Mouse (Mus musculus): ENCODE measurements at regions not wholly inside any gene's neighbourhood (a gene's known extent, or its start where the extent isn't known, plus 50 kb on each side); places are given as distances from the start of the nearest gene placed in this dataset.

DNA sequence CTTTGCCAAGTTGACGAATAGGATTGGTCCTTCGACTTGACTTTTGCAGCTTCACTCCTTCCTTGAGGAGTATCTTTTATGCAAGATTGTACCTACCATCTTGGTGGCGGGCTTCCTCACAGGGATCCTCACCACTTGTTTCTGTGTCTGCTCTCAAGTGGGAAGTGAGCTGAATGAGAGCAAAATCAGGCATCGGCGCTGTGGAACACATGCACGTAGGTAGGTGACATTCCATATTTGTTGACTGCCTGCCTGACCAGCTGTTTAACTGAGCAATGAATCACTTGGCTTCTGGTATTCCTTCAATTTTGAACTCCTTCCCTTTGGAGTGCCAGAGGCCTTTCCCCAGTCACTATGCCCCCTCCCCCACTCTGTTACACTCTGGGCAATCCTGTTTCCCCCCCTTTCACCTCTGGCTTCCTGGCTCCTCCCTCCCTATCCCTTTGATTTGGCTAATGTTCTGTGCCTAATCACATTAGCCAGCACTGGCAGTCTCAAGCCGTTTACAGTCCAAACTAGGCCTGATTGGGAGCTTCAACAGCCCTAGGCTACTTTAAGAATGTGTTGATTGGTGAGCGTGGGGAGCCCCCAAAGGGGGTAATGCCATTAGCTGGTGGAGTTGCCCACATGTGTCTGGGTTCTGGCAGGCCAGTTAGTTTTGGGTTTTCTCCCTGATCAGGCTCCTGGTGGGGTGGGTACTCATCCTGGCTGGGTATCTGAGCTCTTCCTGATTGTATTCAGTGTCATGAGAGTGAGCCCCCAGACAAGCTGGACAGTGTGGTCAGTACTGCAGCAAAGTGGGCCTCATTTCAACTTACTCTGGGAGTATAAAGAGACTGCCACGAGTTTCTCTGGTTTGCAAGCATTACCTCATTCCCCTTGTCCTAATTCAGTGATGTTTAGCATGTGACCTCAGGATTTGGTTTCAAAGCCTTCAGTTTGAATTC is 285.8 kb downstream of the Bcl11a start:
- Histone ChIP-seq H3K4me2 (replicated peaks) (no peak overlapping the region), H3K9ac (no peak overlapping the region), H3K4me1 (peaks cover 30% of the 10 kb centered on the region), H3K27me3 (no peaks in the 10 kb centered on the region), H3K27ac (peak overlapping the region; percentile 75; the same call in 1 of the 2 replicates), H3K36me3 (no peaks in the 10 kb centered on the region), H3K9me3 (no peaks in the 10 kb centered on the region), H3K4me3 (no peak overlapping the region)
- 45% methylated on average over 9 of the region's 9 CpGs for WGBS
- peak; percentile 72 for ATAC-seq (ENCODE audit: insufficient number of reproducible peaks, insufficient read depth, low FRiP score, low TSS enrichment)

DNA sequence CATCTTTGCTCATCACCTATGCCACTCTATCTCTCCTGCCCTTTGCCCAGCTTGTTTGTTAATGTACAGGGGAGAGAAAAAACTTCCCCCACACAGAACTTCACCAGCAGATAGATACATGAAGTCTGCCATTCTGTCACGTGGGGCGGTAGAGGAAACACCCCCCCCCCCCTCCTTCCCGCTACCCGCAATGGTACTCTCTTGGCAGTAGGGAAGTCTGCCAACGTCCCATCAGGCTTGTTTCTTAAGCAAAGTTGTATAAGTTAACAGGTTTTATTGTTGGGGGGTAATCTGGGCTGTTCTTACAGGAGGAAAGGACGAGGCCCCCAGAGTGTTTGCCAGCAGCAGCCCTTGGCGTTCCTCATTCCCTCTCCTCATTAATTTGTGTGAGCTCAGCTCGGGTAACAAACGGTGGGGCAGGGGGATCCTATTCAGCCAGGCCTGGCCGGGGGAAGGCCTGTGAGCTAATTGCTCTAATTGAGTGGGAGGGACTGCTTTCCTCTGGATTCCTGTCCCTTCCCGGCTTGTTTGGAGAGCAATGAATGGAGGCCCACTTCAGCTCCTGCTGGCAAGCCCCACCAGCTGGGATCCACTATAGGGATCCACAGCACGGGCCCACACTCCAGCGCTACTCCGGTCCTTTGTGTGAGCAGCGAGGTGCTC is 292.5 kb downstream of the Bcl11a start:
- Histone ChIP-seq H3K27me3 (no peaks in the 10 kb centered on the region), H3K9ac (0 out of 2 replicates have a peak overlapping the region, but pooled peaks have one; percentile 0), H3K4me2 (replicated peaks) (0 out of 2 replicates have a peak overlapping the region, but pooled peaks have one; percentile 5), H3K4me1 (peaks cover 36% of the 10 kb centered on the region), H3K36me3 (no peaks in the 10 kb centered on the region), H3K27ac (peak overlapping the region; percentile 43), H3K4me3 (no peak overlapping the region), H3K9me3 (no peaks in the 10 kb centered on the region)
- peak; percentile 78 for ATAC-seq (ENCODE audit: insufficient number of reproducible peaks, insufficient read depth, low FRiP score, low TSS enrichment)
- WGBS = 8% methylated on average over 15 of the region's 15 CpGs

DNA sequence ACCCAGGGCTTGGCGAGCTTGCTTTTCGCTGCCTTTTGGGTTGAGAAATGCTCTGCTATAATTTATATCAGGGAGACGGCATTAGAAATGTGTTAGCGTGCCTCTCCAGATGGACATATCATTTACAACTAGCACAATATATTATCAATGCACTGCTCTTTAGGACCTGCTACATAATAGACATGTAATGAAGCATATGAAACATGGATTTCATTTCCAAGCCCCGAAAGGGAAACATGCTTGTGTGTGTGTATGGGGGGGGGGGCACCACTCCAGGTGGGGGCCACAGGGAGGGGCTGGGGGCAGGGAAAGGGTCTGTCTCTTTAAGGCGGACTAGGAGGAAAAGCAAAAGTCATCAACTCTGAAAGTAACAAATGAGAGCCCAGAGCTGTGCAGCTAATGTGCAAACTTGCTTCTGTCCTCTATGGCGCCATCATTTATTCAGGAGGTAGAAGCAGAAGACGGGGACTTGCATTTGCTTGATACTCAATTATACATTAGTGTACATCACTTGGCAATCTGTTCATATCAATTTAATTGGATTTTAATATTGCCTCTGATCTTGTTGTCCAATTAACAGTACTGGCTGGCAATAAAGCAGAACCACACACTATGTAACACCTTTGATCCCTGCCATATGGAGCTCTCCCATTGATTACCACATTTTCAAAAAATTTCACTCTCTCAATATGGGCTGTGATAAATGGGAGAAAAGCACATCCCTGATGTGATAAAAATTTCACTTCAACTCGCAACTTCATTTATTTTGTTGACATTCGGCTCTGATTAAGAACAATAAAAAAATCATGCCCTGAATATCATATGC is 293.2 kb downstream of the Bcl11a start:
- H3K27me3 ChIP-seq = no peaks in the 10 kb centered on the region
- peaks cover 36% of the 10 kb centered on the region for H3K4me1 ChIP-seq
- H3K9me3 ChIP-seq = no peaks in the 10 kb centered on the region
- H3K36me3 ChIP-seq = no peaks in the 10 kb centered on the region
- H3K27ac ChIP-seq = peak overlapping the region; percentile 43; the same call in 1 of the 2 replicates
- 48% methylated on average over 10 of the region's 10 CpGs for WGBS
- H3K4me3 ChIP-seq = no peak overlapping the region
- peak; percentile 32; the same call in 1 of the 2 replicates for ATAC-seq (ENCODE audit: insufficient number of reproducible peaks, insufficient read depth, low FRiP score, low TSS enrichment)
- 0 out of 2 replicates have a peak overlapping the region, but pooled peaks have one; percentile 0 for H3K9ac ChIP-seq
- 0 out of 2 replicates have a peak overlapping the region, but pooled peaks have one; percentile 5 for H3K4me2 ChIP-seq (replicated peaks)

DNA sequence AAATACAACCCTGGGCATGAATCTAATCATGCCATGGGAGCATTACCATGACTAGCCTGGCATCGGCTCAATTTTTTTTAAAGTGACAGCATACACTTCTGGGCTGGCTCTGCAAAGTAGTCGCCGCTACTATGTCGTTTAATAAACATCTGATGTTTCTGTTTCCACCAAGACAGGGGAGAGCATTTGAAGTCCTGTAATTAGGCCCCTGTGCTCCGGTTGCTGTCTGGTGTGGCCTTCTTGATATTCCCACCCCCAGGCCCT is 293.8 kb downstream of the Bcl11a start:
- WGBS = 35% methylated on average over 5 of the region's 5 CpGs
- no peak for ATAC-seq (ENCODE audit: insufficient number of reproducible peaks, insufficient read depth, low FRiP score, low TSS enrichment)
- Histone ChIP-seq H3K4me1 (peaks cover 36% of the 10 kb centered on the region), H3K4me3 (no peak overlapping the region), H3K4me2 (replicated peaks) (no peak overlapping the region), H3K9ac (no peak overlapping the region), H3K36me3 (no peaks in the 10 kb centered on the region), H3K27ac (peak overlapping the region; percentile 61; the same call in 1 of the 2 replicates), H3K27me3 (no peaks in the 10 kb centered on the region), H3K9me3 (no peaks in the 10 kb centered on the region)

DNA sequence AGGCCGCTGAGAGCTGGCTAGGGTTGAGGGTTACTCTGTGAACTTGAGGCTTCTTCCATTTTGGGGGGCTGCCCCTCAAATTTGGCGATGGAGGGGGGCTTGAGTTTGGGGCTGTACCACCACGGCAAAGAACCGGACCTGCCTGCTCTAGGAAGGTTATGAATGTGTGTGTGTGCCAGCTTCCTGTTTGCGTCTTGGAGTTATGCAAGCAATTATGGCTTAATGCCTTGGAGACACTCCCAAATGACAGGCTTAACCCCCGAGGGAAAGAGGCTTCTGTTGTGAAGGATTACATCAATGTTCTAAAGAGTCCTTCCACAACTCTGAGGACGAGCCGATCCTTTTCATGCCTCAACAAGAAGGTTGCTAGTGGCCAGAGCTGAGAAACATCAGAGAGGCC is 294.1 kb downstream of the Bcl11a start:
- no peak for ATAC-seq (ENCODE audit: insufficient number of reproducible peaks, insufficient read depth, low FRiP score, low TSS enrichment)
- no peaks in the 10 kb centered on the region for H3K36me3 ChIP-seq
- 23% methylated on average over 8 of the region's 8 CpGs for WGBS
- peak overlapping the region; percentile 61; the same call in 1 of the 2 replicates for H3K27ac ChIP-seq
- no peaks in the 10 kb centered on the region for H3K27me3 ChIP-seq
- no peak overlapping the region for H3K4me3 ChIP-seq
- peaks cover 38% of the 10 kb centered on the region for H3K4me1 ChIP-seq
- H3K9ac ChIP-seq = no peak overlapping the region
- H3K9me3 ChIP-seq = no peaks in the 10 kb centered on the region
- no peak overlapping the region for H3K4me2 ChIP-seq (replicated peaks)

DNA sequence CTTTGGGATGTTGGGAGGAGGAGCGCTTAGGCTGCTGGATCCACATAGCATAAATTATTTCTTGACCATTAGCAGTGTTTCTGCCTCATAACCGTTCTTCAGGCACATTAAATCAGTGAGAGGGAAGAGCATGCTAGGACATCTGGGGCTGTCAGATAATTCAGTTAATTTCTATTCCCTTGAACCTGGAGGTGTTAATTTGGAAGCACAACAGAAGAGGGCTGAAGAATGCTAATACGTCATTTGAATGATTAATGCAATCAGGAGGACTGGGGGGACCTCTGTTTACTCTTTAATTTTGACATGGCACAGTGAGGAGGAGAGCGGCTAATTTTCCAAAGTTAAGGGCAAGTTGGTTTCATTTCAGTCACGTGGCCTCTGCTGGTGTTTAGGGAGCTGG is 294.8 kb downstream of the Bcl11a start:
- Histone ChIP-seq H3K36me3 (no peaks in the 10 kb centered on the region), H3K4me3 (no peak overlapping the region), H3K27me3 (no peaks in the 10 kb centered on the region), H3K9me3 (no peaks in the 10 kb centered on the region), H3K4me2 (replicated peaks) (no peak overlapping the region), H3K4me1 (peaks cover 40% of the 10 kb centered on the region), H3K9ac (no peak overlapping the region), H3K27ac (no peak overlapping the region)
- ATAC-seq (ENCODE audit: insufficient number of reproducible peaks, insufficient read depth, low FRiP score, low TSS enrichment) = no peak
- WGBS = 44% methylated on average over 5 of the region's 5 CpGs

DNA sequence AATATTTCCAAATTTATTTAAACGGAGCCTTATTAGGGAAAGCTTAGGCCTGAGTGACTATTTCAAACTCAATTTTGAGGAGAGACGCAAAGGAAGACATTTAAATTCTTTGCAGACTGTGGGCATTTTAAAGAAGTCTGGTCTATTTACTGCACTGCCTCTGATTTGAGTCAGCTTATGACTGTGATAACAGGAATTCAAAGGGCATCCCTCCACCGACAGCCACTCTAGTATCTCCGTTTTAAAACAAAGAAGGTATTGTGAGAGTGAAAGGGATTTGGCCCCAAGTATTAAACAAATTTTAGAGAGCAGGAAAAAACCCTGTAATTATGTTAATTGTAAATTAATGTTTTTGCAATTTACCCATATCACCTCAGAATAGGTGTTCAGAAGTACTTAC is 295.4 kb downstream of the Bcl11a start:
- Histone ChIP-seq H3K27ac (no peak overlapping the region), H3K4me3 (no peak overlapping the region), H3K9me3 (no peaks in the 10 kb centered on the region), H3K36me3 (no peaks in the 10 kb centered on the region), H3K9ac (no peak overlapping the region), H3K27me3 (no peaks in the 10 kb centered on the region), H3K4me1 (peaks cover 40% of the 10 kb centered on the region), H3K4me2 (replicated peaks) (no peak overlapping the region)
- no peak for ATAC-seq (ENCODE audit: insufficient number of reproducible peaks, insufficient read depth, low FRiP score, low TSS enrichment)
- WGBS = 33% methylated on average over 4 of the region's 4 CpGs

DNA sequence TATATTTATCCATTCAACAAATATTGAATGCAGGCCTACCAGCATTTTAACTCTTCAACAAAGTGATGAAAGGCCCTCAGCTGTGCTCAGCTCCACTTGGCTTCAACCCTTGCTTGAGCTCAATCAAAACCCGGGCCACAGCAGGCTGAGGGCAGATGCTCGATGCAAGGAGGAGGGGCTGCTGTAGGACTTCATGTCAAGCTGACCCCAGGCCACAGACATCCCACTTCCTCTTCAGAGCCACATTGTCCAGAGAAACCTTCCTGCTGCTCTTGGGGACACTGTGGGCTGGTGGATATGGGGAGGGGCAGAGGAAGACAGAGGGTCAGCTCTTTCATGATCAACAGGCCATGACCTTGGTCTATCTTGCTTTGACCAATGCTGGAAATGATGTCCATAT is 299.7 kb downstream of the Bcl11a start:
- H3K27me3 ChIP-seq = no peaks in the 10 kb centered on the region
- peaks cover 10% of the 10 kb centered on the region for H3K4me1 ChIP-seq
- H3K9me3 ChIP-seq = no peaks in the 10 kb centered on the region
- no peak overlapping the region for H3K9ac ChIP-seq
- WGBS = 28% methylated on average over 2 of the region's 2 CpGs
- ATAC-seq (ENCODE audit: insufficient number of reproducible peaks, insufficient read depth, low FRiP score, low TSS enrichment) = no peak
- H3K27ac ChIP-seq = no peak overlapping the region
- no peak overlapping the region for H3K4me2 ChIP-seq (replicated peaks)
- H3K4me3 ChIP-seq = no peak overlapping the region
- no peaks in the 10 kb centered on the region for H3K36me3 ChIP-seq

DNA sequence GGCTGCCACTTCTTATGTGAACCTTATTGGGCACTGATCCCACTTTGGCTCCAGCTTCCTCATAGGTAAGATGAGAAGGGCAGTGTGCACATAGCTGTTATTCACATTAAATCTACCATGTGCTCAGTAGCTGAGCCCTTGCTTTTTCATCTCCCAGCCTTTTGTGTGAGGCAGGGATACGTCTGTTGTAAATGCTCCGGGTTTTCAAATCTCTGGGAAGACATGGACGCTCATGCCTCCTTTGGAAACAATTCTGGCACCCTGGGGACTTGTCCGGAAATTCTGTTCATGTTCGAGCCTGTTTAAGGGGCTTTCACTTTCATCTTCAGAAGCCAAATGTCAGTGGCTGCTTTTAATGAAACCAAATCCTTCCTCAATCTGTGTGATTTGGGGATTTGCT is 312.7 kb downstream of the Bcl11a start:
- no peak overlapping the region for H3K4me3 ChIP-seq
- H3K27ac ChIP-seq = peak overlapping the region; percentile 54; the same call in 1 of the 2 replicates
- H3K9ac ChIP-seq = no peak overlapping the region
- no peak overlapping the region for H3K4me2 ChIP-seq (replicated peaks)
- peaks cover 12% of the 10 kb centered on the region; the same call in 1 of the 2 replicates for H3K4me1 ChIP-seq
- ATAC-seq (ENCODE audit: insufficient number of reproducible peaks, insufficient read depth, low FRiP score, low TSS enrichment) = peak; percentile 82; the same call in 1 of the 2 replicates
- no peaks in the 10 kb centered on the region for H3K9me3 ChIP-seq
- 15% methylated on average over 5 of the region's 5 CpGs for WGBS
- no peaks in the 10 kb centered on the region for H3K36me3 ChIP-seq
- H3K27me3 ChIP-seq = no peaks in the 10 kb centered on the region

DNA sequence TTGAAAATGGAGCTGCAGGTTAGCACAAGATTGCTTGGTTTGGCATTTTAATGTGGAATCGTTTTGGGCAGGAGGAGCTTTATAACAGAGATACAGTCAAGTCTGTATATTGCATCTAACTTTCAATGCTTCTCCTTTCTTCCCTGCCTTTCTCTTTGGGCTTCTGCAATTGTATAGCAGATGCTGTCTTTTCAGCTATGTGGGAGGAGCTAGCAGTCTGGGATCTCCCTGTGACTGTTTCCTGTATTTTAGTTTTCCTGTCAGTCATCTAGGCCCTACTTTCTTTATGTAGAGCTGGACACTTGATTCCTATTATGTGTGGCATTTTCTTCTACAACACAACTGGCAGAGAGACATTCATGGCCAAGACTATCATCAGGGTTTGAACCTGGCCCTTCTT is 313.5 kb downstream of the Bcl11a start:
- peak overlapping the region; percentile 54; the same call in 1 of the 2 replicates for H3K27ac ChIP-seq
- H3K36me3 ChIP-seq = no peaks in the 10 kb centered on the region
- H3K4me3 ChIP-seq = no peak overlapping the region
- H3K4me2 ChIP-seq (replicated peaks) = no peak overlapping the region; the same call in 1 of the 2 replicates
- H3K27me3 ChIP-seq = no peaks in the 10 kb centered on the region
- WGBS = 75% methylated on average over 1 of the region's 1 CpGs
- no peaks in the 10 kb centered on the region for H3K9me3 ChIP-seq
- H3K9ac ChIP-seq = no peak overlapping the region
- ATAC-seq (ENCODE audit: insufficient number of reproducible peaks, insufficient read depth, low FRiP score, low TSS enrichment) = no peak
- peaks cover 12% of the 10 kb centered on the region; the same call in 1 of the 2 replicates for H3K4me1 ChIP-seq

DNA sequence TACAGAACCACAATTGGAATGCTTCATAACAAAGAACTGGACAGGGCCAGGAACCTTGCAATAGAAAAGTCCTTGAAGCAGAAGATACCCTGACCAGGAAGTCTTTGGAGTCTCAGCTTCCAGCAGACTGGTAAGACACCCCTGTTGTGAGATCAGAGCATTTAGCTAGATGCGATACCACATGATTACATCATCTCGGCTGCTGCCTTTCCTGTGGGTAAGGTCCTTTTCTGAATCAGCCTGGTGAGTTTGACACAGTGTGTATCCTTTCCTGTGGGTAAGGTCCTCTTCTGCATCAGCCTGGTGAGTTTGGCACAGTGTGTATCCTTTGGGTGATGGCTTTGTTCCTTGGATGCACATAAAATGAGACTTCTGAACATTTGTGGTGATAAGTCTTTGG is 317.6 kb downstream of the Bcl11a start:
- WGBS = 85% methylated on average over 2 of the region's 2 CpGs
- ATAC-seq (ENCODE audit: insufficient number of reproducible peaks, insufficient read depth, low FRiP score, low TSS enrichment) = no peak
- no peak overlapping the region for H3K4me3 ChIP-seq

More for the DNA sequence above, 317.6 kb downstream of the Bcl11a start:
- Histone ChIP-seq H3K27me3 (no peaks in the 10 kb centered on the region), H3K36me3 (no peaks in the 10 kb centered on the region), H3K27ac (no peak overlapping the region), H3K9ac (no peak overlapping the region), H3K4me2 (replicated peaks) (no peak overlapping the region), H3K4me1 (peaks cover 12% of the 10 kb centered on the region; the same call in 1 of the 2 replicates), H3K9me3 (no peaks in the 10 kb centered on the region)

Data from embryonic facial prominence, embryonic 12.5 days (tissue).